Mouse (Mus musculus) T-helper 2 cell (primary cell): ENCODE measurements around the gene Ppt2.

ENCODE experiments used
- in situ Hi-C: fragments of 300-600 bp; cut with MboI, MseI; formaldehyde crosslinking; loops from one replicate; pipeline ENCODE4 v1.15.1; 2025; ENCODE audit warnings: high pct_unique_total_duplicates

Gene Ppt2

GRCm38 (mm10) chr17:34656666-34657065, 28.4 kb upstream of the Ppt2 start:
- in situ Hi-C loops, result no loop called here

DNA sequence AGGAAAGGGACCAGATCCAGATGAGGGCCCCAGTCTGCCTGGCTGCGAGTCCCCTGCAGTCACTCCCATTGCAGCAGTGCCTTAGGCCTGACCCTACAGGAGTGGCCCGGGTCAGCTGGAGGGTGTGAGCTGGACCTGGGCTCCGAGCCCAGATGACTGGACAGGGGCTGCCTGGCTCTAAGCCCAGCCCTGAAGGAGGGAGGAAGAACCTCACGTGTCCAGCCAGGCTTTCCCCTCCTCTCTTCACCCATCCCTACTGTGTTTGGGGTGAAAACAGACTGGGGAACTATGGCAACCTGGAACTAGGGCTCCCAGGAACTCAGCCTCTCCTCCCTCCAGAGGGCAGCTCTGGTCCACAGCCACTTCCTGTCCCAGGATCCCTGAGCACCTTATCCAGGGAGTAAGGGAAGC, 27.3 kb upstream of the Ppt2 start:
- in situ Hi-C loops, result no loop called here

- in situ Hi-C loops, result no loop called here
Measured at GRCm38 (mm10) chr17:34655160-34655559, 26.9 kb upstream of the Ppt2 start.

DNA sequence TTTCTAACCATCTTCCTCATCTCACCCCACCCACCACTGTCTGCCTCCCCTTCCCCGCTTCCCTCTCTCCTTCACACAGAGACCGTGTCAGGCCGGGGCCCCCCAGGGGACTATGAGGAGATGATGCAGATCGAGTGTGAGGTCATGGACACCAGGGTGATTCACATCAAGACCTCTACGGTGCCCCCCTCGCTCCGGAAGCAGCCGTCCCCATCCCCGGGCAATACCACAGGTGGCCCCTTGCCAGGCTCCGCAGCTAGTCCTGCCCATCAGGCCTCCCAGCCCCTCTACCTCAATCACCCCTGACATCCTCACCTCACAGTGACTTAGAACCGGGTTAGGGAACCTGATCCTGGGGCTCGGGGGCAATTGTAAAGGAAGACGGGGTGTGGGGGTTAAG, 26.1 kb upstream of the Ppt2 start:
- in situ Hi-C loops, result no loop called here

GRCm38 (mm10) chr17:34653746-34654285, 25.5 kb upstream of the Ppt2 start:
- in situ Hi-C loops, result no loop called here

GRCm38 (mm10) chr17:34652985-34653384, 24.7 kb upstream of the Ppt2 start:
- in situ Hi-C loops, result no loop called here

DNA sequence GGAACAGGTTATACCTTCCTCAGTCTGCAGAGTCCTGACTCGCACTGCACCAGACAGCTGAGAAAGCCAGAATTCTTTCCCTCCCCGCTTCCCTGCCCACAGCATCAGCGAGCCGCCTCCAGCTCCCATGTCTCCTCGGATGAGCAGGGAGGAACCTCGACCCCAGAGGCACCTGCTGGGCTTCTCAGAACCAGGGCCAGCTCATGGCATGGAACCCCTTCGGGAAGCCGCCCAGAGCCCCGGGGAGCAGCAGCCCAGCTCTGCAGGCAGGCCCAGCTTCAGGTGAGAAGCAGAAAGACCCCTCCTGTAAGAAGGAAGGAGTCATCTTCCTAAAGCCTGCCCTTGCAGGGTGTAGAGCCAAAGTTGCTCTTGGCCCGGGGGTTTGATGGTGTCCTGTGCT, 24.2 kb upstream of the Ppt2 start:
- in situ Hi-C loops, result no loop called here

DNA sequence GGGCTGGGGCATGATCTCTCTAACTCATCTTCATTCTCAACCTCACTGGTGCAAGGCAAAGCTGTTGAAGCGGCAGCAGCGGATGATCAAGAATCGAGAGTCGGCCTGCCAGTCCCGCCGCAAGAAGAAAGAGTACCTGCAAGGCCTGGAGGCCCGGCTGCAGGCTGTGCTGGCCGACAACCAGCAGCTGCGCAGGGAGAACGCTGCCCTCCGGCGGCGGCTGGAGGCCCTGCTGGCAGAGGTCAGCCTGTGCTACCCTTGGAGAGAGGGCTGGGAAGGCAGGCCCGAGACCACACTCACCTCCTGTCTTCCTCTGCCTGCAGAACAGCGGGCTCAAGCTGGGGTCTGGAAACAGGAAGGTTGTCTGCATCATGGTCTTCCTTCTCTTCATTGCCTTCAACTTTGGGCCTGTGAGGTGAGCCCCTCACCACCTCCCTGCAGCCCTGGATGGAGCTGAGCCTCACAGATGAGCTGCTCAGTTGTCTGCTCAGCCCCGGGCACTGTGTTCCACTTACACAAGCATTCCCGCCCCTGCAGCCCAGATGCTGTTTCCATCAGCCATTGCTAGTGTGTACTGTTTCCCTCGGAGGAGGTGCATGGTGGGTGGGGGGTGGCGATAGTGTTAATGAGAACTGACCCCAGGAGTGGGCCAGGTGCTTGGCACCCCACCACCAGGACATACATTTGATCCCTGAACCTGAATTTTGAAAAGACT, 23.4 kb upstream of the Ppt2 start:
- in situ Hi-C loops, result no loop called here

DNA sequence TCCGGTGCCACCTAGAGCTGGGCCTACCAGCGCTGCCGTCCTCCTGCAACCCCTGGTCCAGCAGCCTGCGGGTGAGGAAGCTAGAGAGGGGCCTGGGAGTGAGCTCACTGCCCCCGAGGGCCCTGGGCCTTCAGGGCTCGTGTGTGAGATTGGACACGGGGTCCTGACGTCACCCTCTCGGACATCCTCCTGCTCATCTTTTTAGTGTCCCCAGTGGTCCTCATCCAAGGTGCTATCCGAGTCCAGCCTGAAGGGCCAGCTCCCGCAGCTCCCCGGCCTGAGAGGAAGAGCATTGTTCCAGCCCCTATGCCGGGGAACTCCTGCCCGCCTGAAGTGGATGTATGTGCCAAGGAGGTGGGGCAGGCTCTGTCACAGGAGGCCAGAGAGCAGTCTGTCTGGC, 22.5 kb upstream of the Ppt2 start:
- in situ Hi-C loops, result no loop called here

DNA sequence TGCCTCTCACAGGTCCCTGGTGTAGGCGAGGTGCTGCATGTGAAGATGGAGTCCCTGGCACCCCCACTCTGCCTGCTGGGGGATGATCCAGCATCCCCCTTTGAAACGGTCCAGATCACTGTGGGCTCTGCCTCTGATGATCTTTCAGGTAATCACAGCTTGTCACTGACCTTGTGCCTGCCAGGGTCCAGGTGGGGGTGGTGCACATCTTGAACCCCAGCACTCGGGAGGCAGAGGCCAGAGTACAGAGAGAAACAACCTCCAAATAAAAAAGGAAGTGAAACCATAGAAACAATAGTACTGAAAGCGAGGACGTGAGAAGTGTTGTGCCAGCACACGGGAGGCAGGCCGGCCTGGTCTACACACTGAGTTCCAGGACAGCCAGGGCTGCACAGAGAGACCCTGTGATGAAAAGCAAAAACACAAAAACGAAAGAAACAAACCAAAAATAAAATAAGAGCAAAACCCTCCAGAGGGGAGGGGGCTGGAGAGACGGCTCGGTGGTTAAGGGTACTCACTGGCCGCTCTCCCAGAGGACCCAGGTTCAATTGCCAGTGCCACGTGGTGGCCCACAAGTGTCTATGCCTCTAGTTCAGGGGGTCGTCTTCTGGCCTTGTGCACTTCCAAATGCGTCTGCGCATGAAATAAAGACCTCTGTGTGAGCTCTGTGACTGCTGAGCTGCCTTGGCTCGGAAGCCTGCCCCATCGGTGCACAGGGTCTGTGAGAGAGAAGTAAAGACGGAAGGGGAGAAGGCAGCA, 21.0 kb upstream of the Ppt2 start:
- in situ Hi-C loops, result no loop called here

DNA sequence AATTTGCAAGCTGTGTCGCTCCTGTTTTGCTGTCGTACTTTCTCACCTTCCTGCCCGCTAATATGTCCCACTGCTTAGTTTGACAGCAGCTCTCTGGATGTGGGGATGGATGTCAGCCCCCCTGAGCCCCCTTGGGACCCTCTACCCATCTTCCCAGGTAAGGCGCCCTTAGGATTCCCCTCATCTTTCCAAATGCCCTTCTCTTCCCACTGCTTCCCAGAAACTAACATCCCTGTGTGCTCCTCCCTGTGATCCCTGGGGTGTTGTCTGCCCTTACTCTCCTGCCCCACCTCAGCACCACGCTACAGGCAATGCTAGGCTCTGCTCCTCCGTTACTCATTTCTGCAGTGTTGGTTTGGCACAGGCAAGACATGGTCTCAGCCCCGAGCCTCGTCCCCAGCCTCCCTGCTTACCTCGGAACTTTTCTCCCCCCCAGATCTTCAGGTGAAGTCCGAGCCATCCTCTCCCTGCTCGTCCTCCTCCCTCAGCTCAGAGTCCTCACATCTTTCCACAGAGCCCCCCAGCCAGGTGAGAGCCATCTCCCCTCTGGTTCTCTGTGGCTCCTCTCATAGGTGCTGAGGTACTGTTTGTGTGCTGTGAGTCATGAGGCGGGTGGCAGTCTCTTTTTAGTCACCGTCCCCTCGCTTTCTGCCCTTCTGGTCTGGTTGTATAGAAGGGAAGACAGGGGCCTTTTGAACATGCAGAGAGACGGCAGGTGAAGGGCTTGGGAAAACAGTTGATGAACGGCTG, 20.0 kb upstream of the Ppt2 start:
- in situ Hi-C loops, result no loop called here

- in situ Hi-C loops, result no loop called here
Measured at GRCm38 (mm10) chr17:34646906-34647787, 18.8 kb upstream of the Ppt2 start, which contains the start of gene Atf6b. Atf6b (plus strand) TSS chr17:34647146.

GRCm38 (mm10) chr17:34645831-34646511, 17.7 kb upstream of the Ppt2 start:
- in situ Hi-C loops, result no loop called here

GRCm38 (mm10) chr17:34645256-34645829, 17.0 kb upstream of the Ppt2 start:
- in situ Hi-C loops, result no loop called here

- in situ Hi-C loops, result no loop called here
Measured at GRCm38 (mm10) chr17:34644608-34645007, 16.3 kb upstream of the Ppt2 start, which contains the start of gene Fkbpl. Fkbpl (plus strand) TSS chr17:34644764.

- in situ Hi-C loops, result no loop called here
Measured at GRCm38 (mm10) chr17:34643944-34644343, 15.6 kb upstream of the Ppt2 start.

- in situ Hi-C loops, result no loop called here
Measured at GRCm38 (mm10) chr17:34643379-34643778, 15.1 kb upstream of the Ppt2 start.

- in situ Hi-C loops, result no loop called here
Measured at GRCm38 (mm10) chr17:34641945-34642344, 13.6 kb upstream of the Ppt2 start.

DNA sequence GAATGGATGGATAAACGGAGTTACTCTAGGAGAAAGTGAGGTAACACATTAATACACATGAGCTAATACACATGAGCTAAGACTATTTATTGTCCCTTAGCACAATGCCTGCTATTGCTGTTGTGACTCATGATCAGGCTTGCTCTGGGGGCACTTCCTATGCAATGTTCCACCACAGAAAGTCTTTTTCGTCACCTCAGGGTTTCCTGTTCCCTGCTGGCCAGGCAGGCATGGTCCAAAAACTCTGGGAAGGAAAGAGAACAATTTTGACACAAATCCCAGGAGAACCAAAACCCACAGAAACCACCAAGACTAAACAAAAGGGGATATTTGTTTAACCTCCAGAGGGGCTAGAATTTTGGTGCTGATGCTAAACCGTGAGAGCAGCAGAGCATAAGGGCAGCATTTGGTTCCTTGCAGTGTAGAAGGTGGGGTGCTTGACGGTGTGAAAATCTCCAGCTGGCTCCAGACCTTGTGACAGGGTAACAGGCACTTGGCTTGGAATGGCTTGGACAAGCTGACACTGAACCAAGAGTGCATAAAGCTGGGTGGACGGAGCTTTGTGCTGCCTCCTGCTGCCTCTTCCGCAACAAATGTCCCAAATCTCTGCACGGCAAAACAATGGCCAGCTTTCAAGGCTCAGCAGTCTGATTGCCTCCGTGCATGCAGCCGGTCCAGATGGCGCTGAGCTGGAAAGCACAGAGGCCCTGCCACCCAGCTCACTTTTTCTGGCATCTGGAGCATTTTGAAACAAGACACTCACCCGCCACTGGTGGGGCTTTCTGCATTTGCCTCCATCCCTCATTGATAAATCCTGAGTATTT, 12.7 kb upstream of the Ppt2 start:
- in situ Hi-C loops, result no loop called here
